Mouse (Mus musculus): ENCODE data around the gene Gm21083.
"Not testable (repeated sequence)": the region's sequence is repeated elsewhere in the genome, so short reads cannot be mapped to it uniquely, and the experiment has no call there.

Gene Gm21083

DNA sequence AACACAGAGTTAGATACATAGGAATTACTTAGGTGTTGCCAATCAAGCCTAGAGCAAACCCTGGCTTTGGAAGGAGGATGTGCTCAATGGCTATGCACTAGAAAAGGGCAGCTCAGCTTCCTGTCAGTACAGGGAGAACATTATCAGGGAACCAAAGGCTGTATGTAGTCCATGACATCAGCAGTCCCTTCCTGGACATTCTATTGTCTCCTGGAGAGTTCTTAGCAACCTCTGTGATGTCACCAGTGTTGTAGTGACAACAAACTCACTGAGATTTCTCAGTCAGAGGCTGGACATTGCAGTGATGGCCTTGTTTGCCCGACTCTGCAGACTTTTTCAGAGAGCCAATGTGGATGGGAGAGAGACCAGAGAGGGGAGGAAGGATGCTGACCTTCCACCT is at the start of gene Gm21083:
Gm21083 (plus strand) TSS at position 301 of the 400 bp plus-strand sequence.
- DNase-seq (ENCODE audit: low read depth, low spot score) = not testable (repeated sequence)

DNA sequence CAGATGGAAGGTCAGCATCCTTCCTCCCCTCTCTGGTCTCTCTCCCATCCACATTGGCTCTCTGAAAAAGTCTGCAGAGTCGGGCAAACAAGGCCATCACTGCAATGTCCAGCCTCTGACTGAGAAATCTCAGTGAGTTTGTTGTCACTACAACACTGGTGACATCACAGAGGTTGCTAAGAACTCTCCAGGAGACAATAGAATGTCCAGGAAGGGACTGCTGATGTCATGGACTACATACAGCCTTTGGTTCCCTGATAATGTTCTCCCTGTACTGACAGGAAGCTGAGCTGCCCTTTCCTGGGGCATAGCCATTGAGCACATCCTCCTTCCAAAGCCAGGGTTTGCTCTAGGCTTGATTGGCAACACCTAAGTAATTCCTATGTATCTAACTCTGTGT is 48.0 kb upstream of the Gm21083 start, which contains the start of gene Gm21190:
Gm21190 (minus strand) TSS at position 101 of the 400 bp plus-strand sequence.
- DNase-seq (ENCODE audit: low read depth, low spot score) = not testable (repeated sequence)

DNA sequence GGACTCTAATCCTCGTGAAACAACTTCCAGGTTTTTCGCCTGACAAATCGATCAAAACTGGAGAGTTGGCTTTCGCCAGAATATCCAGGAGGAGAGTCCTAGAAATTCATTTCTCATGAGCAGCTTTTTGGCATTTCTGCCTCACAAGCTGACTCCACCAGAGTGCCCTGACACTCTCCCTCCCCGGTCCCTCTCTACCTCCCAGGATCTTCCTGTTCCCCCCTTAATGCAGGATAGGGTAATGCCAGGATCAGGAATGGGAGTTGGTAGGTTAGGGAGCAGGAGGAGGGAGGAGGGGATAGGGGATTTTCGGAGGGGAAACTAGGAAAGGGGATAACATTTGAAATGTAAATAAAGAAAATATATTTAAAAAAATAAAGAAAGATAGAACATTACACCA is 28.5 kb upstream of the Gm21083 start:
- not testable (repeated sequence) for DNase-seq (ENCODE audit: low read depth, low spot score)

DNA sequence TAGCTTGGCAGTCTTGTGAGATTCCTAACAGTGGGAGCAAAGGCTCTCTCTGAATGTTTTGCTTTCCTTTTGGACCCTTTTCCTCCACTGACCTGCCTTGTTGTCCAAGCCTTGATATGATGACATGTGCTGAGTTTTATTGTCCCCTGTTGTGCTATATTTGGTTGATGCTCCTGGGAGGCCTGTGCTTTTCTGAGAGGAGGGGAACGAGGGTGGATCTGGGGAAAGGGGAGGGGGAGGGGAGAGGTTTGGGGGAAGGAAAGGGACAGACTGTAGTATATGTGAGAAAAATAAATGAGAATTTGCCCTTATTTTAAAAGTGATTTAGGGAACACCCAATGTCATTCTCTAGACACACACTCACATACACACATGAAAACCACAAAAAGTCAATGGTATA is 28.0 kb upstream of the Gm21083 start:
- peak; percentile 10 for DNase-seq (ENCODE audit: low read depth, low spot score)

DNA sequence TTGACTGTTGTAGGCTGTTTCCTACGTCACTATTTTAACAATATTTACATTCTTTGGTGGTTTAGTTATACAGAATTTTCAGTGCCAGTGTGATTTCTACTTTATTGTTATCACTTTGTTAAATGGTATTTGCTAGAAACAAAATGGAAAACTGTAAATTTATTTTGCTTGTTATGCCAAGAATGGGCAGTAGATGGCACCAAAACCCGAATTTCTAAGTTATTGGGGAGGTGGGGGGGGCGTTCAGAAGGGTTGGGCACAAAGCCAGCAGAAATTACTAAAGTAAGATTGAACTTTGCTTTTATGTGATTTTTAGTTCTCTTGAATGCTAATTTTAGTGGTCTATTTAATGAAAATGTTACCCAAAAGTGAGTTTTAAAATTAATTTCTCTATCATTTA is 27.5 kb upstream of the Gm21083 start:
- not testable (repeated sequence) for DNase-seq (ENCODE audit: low read depth, low spot score)

DNA sequence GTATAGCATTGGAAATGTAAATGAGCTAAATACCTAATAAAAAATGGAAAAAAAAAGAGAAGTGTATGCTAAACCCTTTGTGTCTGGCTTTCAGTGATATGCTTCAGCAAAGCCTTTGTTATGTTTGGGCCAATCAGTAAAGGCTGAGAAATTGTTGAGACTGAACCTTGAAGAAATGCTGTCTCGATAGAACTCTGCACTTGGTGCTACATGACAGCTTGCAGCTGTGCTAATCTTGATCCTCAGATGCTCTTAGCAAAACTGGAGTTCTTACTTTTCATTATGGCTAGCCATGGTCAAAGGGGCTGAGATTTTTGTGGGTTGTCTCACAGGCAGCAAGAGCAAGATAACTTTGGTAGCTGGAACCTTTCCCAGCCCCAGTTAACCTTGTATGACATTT is 18.5 kb upstream of the Gm21083 start:
- DNase-seq (ENCODE audit: low read depth, low spot score) = not testable (repeated sequence)

DNA sequence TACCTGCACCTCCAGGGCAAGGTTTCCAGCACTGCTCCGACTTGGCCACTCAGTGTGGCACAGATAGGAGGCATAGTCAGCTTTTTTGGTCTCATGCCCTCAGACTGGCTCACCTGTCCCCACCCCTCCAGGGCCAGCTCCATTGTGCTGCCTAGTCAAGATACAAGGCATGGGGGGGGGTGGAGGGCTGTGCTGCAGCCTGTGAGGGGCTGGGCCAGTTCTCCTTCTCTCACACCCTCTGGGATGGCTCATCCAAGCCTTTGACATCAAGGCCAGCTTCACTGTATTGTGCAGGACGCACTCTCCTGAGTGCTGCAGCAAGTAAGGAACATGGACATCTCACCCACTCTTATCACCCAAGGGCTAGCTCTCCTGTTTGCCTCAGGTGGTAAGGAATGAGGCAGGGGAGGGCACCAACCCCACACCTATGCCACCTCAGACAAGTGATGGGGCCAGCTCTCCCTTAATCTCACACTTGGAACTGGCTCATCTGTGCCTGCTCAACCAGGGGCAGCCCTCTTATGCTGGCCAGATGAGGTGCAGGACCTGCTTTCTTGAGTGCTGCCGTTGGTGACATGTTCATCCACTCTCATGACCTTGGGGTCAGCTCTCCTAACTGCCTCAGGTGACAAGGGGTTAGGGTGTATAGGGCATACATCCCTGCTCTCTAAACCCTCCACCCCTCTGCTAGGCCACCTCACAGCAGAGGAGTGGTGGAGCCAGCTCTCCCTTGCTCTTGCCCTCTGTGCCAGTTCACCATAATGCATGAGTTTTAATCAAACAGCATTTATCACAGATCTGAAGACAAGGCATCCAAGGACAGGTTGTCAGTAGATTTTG is 15.5 kb upstream of the Gm21083 start:
- DNase-seq (ENCODE audit: low read depth, low spot score) = not testable (repeated sequence)

DNA sequence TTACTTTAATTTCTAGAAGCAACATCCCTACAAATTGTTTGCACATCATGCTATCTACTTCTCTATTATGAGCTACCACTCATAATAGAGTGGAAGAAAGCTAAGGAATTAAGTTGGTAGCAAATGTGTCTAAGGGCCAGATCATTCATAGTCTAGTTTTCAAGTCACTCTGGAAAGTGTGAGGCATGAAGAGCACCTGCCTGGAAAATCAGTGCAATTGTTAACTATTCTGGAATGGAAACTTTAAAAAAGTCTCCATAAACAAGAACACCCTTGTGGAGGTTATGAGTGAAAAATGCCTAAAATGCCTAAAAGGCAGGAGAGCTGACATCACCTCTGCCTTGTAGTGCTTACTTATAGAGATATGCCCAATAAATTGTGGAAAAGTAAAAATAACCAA is 3.4 kb upstream of the Gm21083 start:
- not testable (repeated sequence) for DNase-seq (ENCODE audit: low read depth, low spot score)

DNA sequence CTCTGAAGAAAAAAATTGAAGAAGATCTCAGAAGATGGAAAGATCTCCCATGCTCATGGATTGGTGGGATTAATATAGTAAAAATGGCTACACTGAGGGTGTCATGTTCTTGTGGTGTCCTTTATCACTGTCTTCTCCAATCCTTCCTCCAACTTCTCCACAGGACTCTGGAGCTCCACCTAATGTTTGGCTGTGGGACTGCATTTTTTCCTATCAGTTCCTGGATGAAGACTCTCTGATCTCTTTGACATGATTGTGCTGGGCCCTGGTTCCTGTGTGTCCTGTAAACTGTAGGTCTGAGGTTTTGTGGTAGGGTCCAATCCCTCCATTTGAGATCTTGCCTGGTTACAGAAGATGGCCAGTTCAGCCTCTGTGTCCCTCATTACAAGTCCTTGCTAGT is 9.2 kb downstream of the Gm21083 start:
- not testable (repeated sequence) for DNase-seq (ENCODE audit: low read depth, low spot score)

DNA sequence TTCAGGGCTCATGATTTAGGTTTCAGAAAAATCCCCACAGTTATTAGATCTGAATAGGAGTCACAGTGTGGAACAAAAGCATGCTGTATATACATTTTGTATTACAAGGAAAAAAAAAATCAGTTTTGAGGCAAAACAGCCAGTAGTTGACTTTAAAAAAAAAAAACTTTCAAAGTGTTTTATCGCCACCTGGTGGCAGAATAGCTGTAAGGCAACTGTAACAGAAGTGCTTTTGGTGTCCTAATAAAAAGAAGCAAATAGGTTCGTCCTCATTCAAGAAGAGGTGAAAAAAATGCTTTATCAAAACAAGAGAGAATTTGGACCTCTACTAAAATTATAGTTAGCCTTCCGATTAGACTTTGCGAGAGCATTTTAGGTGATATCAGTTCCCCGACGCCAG is 11.2 kb downstream of the Gm21083 start:
- DNase-seq (ENCODE audit: low read depth, low spot score) = peak; percentile 43

DNA sequence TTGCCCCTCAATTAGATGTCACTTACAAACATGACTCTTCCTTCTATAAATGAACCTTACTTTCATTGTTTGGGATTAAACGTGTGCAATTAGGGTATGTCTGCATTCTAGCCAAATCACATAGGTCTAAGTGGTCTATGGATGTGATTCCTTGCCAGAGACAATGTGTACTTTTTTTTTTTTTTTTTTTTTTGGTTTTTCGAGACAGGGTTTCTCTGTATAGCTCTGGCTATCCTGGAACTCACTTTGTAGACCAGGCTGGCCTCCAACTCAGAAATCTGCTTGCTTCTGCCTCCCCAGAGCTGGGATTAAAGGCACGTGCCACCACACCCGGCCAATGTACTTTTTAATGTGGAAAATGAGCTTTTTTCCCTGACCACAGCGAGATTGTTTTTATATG is 13.5 kb downstream of the Gm21083 start:
- not testable (repeated sequence) for DNase-seq (ENCODE audit: low read depth, low spot score)

DNA sequence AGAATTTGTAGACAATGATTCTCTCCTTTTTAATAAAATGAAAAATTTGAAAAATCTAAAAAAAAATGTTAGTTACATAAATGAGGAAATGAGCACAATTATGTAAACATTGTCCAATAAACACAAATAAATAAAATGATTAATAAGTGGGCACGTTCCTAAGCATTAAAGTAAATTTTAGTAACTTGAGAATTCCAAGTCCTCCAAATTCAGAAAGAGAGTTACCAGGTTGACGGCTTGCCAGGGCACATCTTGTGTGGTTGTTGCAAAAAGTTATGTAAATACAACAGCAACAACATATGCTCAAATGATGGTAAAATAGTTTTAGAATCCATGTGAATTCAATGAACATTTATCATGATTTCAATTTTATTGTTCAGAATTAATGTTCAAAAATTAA is 14.4 kb downstream of the Gm21083 start:
- not testable (repeated sequence) for DNase-seq (ENCODE audit: low read depth, low spot score)

DNA sequence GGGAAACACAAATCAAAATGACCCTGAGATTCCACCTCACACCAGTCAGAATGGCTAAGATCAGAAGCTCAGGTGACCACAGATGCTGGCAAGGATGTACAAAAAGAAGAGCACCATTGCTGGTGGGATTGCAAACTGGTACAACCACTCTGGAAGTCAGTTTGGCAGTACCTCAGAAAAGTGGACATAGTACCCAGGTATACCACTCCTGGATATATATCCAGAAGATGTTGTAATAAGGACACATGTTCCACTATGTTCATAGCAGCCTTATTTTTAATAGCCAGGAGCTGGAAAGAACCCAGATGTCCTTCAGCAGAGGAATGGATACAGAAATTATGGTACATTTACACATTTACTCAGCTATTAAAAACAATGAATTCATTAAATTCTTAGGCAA is 21.7 kb downstream of the Gm21083 start:
- DNase-seq (ENCODE audit: low read depth, low spot score) = not testable (repeated sequence)

DNA sequence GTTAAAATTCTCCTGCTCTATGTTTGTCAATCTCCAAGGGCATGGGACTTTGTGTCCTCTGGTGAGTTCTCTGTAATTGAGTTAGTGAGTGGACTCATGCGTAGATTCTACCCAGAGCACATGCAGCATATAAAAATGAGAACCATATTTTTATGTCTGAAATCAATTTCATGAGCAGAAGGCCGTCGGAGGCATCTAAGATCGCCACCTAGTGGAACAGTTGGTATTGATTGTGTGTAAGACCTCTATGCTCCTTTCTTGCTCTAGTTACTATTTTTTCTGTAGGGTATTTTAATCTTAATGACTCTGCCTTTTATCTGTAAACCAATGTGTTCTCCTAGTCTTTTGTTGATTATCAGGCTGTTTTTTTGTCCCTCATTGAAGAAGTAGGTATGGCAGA is 23.2 kb downstream of the Gm21083 start:
- DNase-seq (ENCODE audit: low read depth, low spot score) = peak; percentile 19

DNA sequence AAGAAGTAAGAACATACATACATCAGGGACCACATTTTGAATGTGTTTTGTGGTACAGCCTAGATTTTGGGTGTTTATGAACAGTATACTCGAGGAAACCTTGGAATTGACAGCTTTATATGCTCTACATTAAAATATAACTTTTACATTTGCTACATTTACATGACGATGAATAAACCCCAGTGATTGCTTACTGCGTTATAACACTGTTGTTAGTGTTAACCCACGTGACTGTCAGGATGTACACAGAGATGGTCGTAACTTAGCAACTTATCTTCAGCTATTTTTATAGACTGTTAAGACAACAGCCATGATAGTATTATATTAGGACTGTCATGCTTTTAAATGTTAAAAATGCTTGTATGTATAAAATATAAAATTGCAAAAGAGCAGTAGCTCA is 24.3 kb downstream of the Gm21083 start:
- not testable (repeated sequence) for DNase-seq (ENCODE audit: low read depth, low spot score)

DNA sequence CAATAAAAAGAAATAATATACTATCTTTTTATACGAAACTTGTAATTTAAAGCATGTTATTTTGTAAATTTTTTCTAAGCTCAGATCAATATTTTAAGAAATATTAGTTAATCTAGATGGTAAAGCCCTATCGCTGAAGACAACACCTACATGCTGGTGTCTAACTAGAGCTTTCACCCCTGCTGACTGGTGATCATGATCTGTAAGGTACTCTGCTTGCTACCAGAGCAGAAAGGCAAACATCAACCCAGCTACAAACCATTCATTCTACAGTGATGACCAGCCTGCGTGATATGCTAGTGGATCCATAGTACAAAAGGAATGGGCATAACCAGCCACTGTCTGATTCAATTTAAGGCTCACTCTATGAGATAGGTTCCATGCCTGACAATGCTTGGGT is 24.8 kb downstream of the Gm21083 start:
- DNase-seq (ENCODE audit: low read depth, low spot score) = not testable (repeated sequence)

DNA sequence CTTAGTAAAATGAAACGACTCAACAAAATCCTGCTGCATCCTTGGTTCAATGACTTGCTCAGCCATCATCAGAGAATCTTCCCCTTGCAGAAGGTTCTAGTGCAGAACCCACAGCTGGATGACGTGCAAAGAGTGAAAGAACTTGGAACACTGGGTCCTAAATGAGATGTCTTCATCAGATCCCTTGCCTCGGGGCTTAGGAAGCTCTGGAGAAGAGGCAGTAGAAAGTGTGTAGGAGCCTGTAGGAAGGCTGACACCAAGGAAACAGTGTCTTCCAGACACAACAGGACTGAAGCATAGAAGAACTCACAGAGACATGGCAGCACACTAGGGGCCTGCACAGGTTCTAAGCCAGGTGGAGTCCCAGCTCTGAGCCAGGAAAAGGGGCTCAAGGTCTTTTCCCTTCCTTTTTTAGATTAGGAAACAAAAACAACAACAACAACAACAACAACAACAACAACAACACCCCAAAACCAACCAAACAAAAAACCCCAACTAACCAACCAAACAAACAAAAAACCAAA is 25.4 kb downstream of the Gm21083 start:
- not testable (repeated sequence) for DNase-seq (ENCODE audit: low read depth, low spot score)

DNA sequence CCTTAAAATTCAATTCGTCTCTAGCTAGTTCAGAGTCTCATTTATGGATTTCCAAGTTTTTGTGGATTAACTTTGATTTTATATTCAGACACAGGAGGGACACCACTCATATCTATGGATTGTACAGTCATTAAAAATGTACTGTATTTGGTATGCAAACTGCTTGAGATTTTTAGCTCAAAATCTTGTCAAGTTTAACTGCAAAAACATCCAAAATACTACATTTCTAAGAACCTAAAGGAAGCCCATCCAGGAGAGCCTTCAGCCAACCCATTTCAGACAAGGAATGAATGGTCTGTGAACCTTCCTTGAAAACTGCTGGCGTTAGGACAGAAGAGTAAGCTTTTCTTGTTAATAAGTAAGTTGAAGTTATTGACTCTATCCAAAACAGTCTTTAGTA is 25.9 kb downstream of the Gm21083 start:
- not testable (repeated sequence) for DNase-seq (ENCODE audit: low read depth, low spot score)

DNA sequence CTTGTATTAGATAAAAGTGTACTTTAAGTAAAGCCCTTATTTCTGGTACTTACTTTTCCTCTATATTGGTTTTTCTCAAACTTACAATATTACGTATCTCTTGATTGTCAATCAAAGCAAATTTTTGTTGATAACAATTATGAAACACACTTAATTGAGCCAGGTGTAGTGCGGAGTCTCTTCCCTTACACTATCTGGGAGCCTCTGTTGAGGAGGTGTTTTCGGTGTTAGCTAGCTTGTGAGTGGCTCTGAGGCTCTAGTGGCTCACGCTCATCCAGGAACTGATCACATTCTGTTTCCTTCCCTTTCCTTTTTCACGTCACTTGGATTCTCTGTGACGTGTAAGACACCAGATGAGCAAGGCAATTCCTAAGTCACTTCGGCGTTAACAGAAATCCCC is 26.5 kb downstream of the Gm21083 start:
- not testable (repeated sequence) for DNase-seq (ENCODE audit: low read depth, low spot score)

DNA sequence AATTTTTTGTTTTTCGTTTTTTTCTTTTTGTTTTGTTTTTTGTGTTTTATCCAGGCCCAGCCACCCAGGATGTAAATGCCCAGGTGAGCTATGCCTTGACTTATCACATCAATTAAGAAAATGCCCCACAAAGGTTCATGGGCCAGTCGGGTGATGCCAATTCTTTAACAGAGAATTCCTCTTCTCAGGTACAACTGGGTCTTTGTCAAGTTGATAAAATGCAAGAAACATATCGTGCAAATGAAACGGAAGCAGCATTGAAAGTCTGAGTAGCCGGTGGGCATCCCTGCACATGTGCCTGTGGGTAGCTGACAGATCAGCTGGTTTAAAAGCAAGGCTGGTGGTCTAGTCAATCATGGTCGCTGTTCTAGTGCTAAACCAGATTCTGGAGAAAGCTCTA is 29.5 kb downstream of the Gm21083 start:
- not testable (repeated sequence) for DNase-seq (ENCODE audit: low read depth, low spot score)

DNA sequence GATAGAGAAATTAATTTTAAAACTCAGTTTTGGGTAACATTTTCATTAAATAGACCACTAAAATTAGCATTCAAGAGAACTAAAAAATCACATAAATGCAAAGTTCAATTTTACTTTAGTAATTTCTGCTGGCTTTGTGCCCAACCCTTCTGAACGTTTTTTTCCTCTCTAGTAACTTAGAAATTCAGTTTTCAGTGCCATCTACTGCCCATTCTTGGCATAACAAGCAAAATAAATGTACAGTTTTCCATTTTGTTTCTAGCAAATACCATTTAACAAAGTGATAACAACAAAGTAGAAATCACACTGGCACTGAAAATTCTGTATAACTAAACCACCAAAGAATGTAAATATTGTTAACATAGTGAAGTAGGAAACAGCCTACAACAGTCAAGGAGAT is 33.6 kb downstream of the Gm21083 start:
- not testable (repeated sequence) for DNase-seq (ENCODE audit: low read depth, low spot score)

DNA sequence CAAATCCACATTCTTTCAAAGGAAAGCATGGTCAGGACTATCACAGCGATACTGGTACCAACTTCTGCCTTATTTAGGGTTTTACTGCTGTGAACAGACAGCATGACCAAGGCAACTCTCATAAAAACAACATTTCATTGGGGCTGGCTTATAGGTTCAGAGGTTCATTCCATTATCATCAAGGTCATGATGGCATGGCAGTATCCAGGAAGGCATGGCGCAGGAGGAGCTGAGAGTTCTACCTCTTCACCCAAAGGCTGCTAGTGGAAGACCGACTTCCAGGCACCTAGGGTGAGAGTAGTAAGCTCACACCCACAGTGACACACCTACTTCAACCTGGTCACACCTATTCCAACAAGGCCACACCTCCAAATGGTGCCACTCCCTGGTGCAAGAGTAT is 39.1 kb downstream of the Gm21083 start:
- not testable (repeated sequence) for DNase-seq (ENCODE audit: low read depth, low spot score)

DNA sequence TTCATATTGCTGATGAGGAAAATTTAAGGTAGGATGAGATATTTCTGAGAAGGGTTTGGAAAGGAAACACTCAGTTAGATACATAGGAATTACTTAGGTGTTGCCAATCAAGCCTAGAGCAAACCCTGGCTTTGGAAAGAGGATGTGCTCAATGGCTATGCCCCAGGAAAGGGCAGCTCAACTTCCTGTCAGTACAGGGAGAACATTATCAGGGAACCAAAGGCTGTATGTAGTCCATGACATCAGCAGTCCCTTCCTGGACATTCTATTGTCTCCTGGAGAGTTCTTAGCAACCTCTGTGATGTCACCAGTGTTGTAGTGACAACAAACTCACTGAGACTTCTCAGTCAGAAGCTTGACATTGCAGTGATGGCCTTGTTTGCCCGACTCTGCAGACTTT is 41.6 kb downstream of the Gm21083 start, which contains the start of gene Speer4d:
Speer4d (plus strand) TSS at position 301 of the 400 bp plus-strand sequence.
- not testable (repeated sequence) for DNase-seq (ENCODE audit: low read depth, low spot score)
